Mouse (Mus musculus) R1 (cell line): ENCODE results near the gene Dhrs7.
A peak's percentile ranks its signal among the peaks of the same experiment; 100 is the strongest.
"Not testable (repeated sequence)": the region's sequence is repeated elsewhere in the genome, so short reads cannot be mapped to it uniquely, and the experiment has no call there.

Experiments
- DNase-seq: peaks from one replicate; pipeline ENCODE4 v3.0.0-alpha.2; 2018; ENCODE audit warnings: low read depth, low spot score

Dhrs7 gene

DNA sequence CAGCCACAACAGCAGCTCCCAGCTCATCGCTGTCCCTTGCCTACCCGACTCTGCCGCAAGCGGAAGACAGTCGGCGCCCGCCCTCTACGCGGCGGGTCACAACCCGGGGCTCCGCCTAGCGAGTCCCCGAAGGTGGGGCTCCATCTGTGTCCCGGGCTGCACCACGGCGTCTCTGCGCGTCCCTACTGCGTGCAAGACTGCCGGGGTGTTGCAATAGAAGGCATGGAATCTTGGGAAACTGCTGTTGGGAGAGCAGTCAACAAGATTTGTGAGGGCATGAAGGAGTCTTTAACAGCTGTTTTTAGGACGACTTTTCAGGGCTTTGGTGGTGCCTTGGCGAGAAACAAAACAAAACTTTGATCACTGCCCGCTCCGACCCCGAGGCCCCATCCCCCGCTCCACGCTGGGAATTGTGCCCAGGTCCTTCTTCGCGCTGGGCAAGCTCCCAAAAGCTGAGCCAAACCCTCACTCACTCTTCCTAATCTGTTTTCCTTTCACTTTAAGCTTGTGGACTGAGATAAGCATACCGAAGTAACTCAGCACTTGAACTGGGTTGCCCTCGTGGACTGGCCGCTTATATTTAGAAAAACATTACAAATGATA, at the start of gene Dhrs7:
Gene Dhrs7 (minus strand): TSS at position 175 of the 603 bp plus-strand sequence.
- peak; percentile 86 for DNase-seq

- no peak for DNase-seq
These were observed 45.3 kb upstream of the Dhrs7 start for GRCm38 (mm10) chr12:72709981-72710380.

DNA sequence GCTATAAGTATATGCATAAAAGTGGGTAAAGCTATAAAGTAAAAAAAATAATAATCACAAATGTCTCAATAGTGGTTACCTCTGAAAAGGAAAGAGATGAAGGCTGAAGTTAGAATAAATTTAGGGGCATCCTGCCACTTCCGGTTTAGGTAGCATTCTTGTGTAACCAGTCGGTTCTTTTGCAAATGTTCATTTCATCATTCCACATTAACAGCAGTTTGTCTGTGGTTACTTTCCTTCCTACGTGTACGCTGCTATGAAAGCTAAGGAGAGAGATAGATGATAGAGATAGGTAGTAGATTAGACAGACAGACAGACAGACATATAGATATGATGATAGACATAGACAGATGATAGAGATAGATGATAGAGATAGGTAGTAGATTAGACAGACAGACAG, 39.4 kb upstream of the Dhrs7 start:
- no peak for DNase-seq

DNA sequence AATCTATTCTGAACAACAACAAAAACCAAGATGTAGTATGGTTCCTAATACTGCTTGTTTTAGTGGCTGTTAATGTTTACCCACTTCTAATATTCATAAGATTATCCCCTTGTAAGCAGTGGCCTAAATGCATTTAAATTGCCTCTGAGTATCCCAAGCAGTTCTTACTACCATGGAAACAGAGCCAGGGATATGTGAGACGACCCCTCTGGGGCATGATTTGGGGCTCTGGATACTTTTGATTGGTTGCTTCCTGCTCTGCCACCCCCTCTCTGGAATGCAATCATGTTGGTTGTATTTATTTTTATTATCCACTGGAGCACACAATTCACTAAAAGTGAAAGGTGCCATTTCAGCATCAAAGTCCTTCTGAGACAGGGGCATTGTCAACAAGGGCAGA, 35.3 kb upstream of the Dhrs7 start:
- DNase-seq: no peak

GRCm38 (mm10) chr12:72694901-72695463, 30.3 kb upstream of the Dhrs7 start:
- DNase-seq: peak; percentile 27

- no peak for DNase-seq
These were observed 29.7 kb upstream of the Dhrs7 start for GRCm38 (mm10) chr12:72694438-72694837.

DNA sequence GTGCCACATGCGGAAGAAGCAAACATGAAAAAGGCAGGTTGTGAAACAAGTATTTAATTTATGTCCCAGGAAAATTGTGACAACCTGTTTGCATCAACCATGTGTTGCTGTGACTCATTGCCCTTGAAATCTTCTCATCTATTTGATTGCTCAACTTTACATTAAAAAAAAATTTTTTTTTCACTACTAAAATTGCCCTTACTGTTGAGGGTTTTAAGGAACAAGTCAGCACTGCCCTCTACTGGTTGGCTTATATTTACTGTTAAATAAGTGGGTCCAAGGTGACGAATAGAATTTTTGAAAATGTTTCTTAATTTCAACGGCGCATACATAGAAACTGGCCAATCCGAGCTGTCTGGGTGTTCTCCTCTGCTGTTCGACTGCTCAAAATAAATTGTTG, 29.2 kb upstream of the Dhrs7 start:
- peak; percentile 65 for DNase-seq

DNA sequence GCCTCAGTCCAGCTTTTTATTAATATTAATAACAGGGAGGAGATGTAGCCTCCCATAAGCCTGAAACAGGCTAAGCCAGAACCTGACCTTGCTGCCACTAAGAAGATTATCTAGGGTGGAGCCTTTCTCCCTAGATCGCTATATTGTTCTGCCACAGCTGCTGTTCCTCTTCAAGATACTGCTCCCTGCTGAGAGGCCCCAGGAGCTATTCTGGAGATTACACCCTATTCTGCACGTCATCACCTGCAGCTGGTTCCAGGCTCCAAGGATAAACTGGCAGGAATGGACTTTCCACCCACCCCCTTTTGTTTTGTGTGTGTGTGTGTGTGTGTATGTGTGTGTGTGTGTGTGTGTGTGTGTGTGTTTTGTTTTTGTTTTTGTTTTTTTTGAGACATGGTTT, 23.6 kb upstream of the Dhrs7 start:
- peak; percentile 84 for DNase-seq

GRCm38 (mm10) chr12:72687741-72688140, 23.0 kb upstream of the Dhrs7 start:
- peak; percentile 83 for DNase-seq

GRCm38 (mm10) chr12:72686566-72686965, 21.9 kb upstream of the Dhrs7 start:
- not testable (repeated sequence) for DNase-seq

DNA sequence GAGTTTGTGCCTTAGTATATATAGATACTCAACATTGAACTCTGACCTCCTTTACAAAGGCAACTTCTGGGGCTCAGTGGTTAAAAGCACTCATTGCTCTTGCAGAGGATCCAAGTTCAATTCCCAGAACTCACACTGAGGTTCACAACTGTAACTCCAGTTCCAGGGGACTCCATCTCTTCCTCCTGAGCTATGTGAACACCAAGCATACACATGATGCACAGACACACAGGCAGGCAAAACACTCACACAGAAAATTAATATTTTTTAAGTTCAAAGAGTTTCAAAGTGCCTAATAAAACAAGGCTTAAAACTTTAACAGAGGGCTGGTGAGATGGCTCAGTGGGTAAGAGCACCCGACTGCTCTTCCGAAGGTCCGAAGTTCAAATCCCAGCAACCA, 18.9 kb upstream of the Dhrs7 start:
- no peak for DNase-seq

DNA sequence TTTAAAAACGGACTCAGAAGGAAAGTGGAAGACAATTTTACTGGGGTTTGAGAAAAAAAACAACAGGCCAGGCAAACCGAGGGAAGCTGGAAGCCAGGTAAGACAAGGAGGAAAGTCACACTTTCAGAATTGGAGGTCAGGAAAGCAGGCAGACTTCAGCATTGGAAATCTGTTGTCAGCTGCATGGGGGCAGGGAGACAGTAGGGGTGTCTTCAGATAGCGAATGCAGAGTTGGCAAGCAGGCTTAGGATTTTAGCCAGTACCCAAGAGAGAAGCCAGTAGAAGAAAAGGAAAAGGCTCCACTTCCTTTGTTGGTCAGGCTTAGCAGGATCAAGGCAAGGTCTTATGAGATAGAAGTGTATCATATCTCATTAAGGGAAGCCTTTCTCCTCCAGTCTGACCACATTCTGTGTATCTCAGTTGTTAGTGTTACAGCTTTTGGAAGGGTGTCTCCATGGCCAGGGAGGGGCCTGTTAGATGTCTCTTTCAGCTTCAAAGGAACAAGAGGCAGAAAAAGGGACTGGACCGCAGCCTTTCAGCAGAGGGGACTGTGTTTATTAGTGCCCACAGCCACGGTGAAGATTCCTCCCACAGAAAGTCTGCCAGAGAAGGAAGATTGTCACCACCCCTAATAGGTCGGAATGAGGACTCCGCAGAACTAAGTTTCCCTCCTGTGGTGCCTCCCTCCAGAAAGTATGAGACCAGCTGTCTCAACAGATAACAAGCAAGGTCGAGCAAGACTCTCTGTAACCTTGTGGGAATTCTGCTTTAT, 18.0 kb upstream of the Dhrs7 start:
- no peak for DNase-seq

DNA sequence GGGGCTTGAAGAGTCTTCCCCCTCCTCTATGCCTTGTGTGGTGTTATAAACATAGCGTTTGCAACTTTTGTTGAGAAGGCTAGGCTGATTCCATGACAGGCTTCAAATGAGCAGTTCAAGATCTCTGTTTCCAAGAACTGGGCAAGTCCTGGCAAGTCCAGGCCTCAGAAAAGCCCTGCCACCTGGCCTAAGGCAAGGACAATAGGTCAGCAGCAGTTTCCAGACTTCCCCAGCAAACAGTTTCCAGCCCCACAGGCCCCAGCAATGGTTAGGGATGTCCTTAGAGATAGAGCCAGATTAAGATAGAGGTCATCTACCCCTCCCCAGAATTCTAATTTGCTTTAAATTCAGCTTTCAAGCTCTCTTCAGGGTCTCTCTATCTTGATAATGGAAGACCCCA, 17.2 kb upstream of the Dhrs7 start:
- DNase-seq: no peak

GRCm38 (mm10) chr12:72679635-72680034, 14.9 kb upstream of the Dhrs7 start:
- peak; percentile 55 for DNase-seq

DNA sequence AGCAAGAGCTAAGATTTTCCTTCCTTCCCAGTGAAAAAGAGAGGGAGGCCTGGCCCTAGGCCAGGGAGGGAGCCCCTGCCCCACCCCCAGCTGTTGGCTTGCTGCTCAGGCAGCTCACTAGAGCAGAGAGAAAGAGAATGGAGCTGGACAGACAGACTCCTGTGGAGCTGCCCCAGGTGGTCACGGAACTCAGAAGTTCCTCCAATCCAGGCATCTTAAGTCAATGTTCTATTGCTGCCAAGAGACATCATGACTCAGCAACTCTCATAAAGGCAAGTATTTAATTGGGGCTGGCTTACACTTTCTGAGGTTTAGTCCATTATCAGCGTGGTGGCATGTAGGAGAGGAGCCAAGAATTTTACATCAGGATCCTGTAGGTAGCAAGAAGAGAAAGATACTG, 10.1 kb upstream of the Dhrs7 start:
- peak; percentile 74 for DNase-seq

- no peak for DNase-seq
These were observed 9.5 kb upstream of the Dhrs7 start for GRCm38 (mm10) chr12:72674079-72674797.

DNA sequence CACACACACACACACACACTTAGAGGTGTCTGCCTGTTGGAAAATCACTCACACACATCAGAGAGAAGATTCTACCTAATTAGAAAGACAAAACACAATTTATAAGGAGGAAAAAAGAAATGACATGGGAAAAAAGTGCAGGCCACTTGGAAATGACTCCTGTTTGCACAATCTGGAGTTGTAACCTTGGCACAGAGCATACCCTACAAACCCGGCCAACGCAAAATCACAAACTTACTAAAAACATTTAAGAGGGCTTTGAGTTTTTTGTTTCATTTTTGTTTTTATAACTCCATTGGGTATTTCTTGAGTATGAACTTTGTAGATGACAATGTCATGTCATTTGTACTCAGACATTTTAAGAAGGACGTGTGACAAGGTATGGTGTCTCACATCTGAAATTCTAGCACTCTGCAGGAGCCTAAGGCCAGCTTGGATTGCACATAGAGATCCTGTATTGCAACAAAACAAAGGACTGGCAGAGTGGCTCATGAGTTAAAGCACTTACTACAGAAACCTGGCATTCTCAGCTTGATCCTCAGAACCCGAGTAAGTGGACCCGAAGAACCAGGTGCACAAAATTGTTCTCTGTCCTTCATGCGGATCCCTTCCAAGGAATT, 6.9 kb upstream of the Dhrs7 start:
- no peak for DNase-seq

- no peak for DNase-seq
These were observed 6.2 kb upstream of the Dhrs7 start for GRCm38 (mm10) chr12:72670921-72671320.

DNA sequence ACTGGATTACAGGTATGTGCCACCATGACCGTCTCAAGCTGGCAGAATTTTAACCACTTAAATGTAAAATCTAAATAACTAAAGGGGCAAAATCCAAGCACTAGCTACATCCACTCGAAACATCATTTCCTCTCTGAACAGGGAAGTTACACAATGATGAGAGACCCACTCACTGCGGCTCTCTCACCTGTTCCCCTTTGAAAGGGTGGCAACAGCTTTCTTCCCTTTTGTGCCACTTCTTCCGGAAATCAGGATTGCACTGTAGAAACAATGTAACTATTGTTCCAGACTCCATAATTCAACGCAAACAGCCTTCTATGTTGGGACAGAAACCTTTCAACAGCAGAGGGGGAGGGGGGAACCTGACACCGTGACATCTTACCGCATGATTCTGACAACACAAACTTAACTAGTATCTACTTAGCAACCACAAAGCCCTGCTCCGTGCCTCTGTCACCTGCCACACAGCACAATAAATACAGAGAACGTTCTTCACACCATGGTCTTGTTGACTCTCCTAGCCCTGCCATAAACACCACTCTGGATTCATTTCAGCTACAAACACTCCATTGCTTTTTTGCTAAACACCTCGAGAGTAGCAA, 3.3 kb upstream of the Dhrs7 start:
- no peak for DNase-seq

DNA sequence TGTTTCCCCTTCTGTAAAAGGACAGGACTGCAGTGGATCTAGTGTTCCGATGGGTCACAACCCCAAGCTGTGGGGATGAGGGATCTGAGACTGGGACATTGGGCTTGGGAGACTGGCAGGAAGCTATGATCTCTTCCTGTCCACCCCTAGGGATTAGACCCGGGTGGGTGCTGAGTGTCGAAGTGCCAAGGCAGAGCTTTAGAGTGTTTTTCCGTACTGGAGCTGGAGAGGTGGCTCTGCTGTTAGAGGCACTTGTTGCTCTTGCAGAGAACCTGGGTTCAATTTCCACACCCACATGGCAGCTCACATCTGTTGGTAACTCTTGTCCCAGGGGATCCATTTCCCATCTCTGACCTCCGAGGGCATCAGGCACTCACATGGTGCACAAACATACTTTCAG, 1.3 kb upstream of the Dhrs7 start:
- DNase-seq: no peak

- no peak for DNase-seq
These were observed 532 bp downstream of the Dhrs7 start for GRCm38 (mm10) chr12:72664020-72664734.
